Mouse (Mus musculus): Measurements from ENCODE around the gene Ppp1r16b. TPM values are rescaled to one million over a fixed set of nuclear protein-coding genes. Genes with fewer than 3 reads are reported as not detected.
"Not testable (repeated sequence)": the region's sequence is repeated elsewhere in the genome, so short reads cannot be mapped to it uniquely, and the experiment has no call there.

Ppp1r16b gene
- polyA plus RNA-seq, 1 experiment from 2014 or later = 30.6 TPM

DNA sequence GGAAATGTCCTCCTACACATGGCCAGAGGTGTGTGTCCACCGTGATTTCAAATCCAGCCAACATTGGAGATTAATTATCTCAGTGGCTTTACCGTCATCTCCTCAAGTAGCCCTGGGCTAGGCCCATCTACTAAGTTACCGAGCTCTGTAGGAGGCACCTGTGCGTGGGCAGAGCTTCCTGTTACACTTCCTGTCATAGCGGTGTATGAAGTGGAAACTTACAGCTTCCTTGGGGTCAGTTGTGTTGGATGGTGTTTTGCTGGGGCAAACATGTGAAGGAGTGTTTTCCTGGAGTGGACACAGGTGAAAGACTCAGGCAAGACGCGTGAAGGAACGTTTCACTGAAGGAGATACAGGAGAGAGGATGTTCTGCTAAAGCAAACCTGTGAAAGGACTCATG lies 70.1 kb downstream of the Ppp1r16b start:
- ATAC-seq (no peak), DNase-seq (ENCODE audit: low spot score) (no peak)
- 77% methylated on average over 8 of the region's 8 CpGs for WGBS

GRCm38 (mm10) chr2:158736247-158736646 lies 71.0 kb downstream of the Ppp1r16b start:
- DNase-seq (ENCODE audit: low spot score); H3K4me1 ChIP-seq (ENCODE audit: insufficient read depth, low read depth, low read length); H3K9ac ChIP-seq (replicated peaks; ENCODE audit: low read depth); H3K9me3 ChIP-seq (ENCODE audit: low read length); H3K27ac ChIP-seq (ENCODE audit: low read length); H3K4me3 ChIP-seq (ENCODE audit: low read depth, low read length); H3K27me3 ChIP-seq (replicated peaks; ENCODE audit: insufficient read depth, low read length); H3K4me2 ChIP-seq (replicated peaks; ENCODE audit: low read depth, low read length); H3K36me3 ChIP-seq (ENCODE audit: insufficient read depth, low read length); ATAC-seq: not testable (repeated sequence)
- 85% methylated on average over 4 of the region's 4 CpGs for WGBS

More for the DNA sequence above, 70.1 kb downstream of the Ppp1r16b start:
- no peak overlapping the region for H3K9ac ChIP-seq (replicated peaks; ENCODE audit: low read depth)
- no peak overlapping the region for H3K4me2 ChIP-seq (replicated peaks; ENCODE audit: low read depth, low read length)
- no peaks in the 10 kb centered on the region for H3K9me3 ChIP-seq (ENCODE audit: low read length)
- no peaks in the 10 kb centered on the region for H3K27me3 ChIP-seq (replicated peaks; ENCODE audit: insufficient read depth, low read length)
- no peak for TF ChIP-seq EP300 (IDR thresholded peaks at IDR 0.05)
- no peak for TF ChIP-seq CTCF (IDR thresholded peaks at IDR 0.05)
- H3K27ac ChIP-seq (ENCODE audit: low read length) = no peak overlapping the region
- no peak overlapping the region for H3K4me3 ChIP-seq (ENCODE audit: low read depth, low read length)
- H3K36me3 ChIP-seq (ENCODE audit: insufficient read depth, low read length) = no peaks in the 10 kb centered on the region
- H3K4me1 ChIP-seq (ENCODE audit: insufficient read depth, low read depth, low read length) = peaks cover 6% of the 10 kb centered on the region; the same call in 1 of the 2 replicates

DNA sequence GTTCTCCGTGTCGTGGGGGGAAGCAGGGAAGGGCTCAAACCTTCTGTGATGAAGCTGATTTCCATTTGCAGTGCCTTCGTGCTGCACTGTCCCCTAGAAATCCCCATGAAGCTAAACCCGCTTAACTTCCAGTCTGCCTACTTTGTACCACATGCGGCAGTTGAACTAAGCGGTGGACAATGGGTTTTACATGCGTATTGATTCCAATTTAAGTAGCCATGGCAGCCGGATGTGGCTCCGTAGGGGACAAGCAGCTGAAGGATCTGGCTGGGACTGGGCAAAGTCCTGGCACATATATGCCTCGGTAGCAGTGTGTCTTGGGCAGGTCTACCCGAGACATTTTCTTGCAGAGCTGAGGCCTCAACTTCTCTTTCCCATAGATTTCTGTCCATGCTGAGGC lies 73.4 kb downstream of the Ppp1r16b start:
- TF ChIP-seq EP300 (IDR thresholded peaks at IDR 0.05) (no peak), CTCF (IDR thresholded peaks at IDR 0.05) (no peak)
- Histone ChIP-seq H3K4me2 (replicated peaks; ENCODE audit: low read depth, low read length) (no peak overlapping the region), H3K27ac (ENCODE audit: low read length) (no peak overlapping the region), H3K4me1 (ENCODE audit: insufficient read depth, low read depth, low read length) (peaks cover 2% of the 10 kb centered on the region; the same call in 1 of the 2 replicates), H3K9me3 (ENCODE audit: low read length) (no peaks in the 10 kb centered on the region), H3K9ac (replicated peaks; ENCODE audit: low read depth) (no peak overlapping the region), H3K4me3 (ENCODE audit: low read depth, low read length) (no peak overlapping the region), H3K36me3 (ENCODE audit: insufficient read depth, low read length) (no peaks in the 10 kb centered on the region), H3K27me3 (replicated peaks; ENCODE audit: insufficient read depth, low read length) (no peaks in the 10 kb centered on the region)
- ATAC-seq (no peak), DNase-seq (ENCODE audit: low spot score) (no peak)
- WGBS = 87% methylated on average over 11 of the region's 11 CpGs

- DNase-seq (ENCODE audit: low spot score) (no peak), ATAC-seq (no peak)
- no peak overlapping the region for H3K9ac ChIP-seq (replicated peaks; ENCODE audit: low read depth)
- H3K27ac ChIP-seq (ENCODE audit: low read length) = no peak overlapping the region
- no peaks in the 10 kb centered on the region for H3K9me3 ChIP-seq (ENCODE audit: low read length)
- no peaks in the 10 kb centered on the region for H3K4me1 ChIP-seq (ENCODE audit: insufficient read depth, low read depth, low read length)
- no peak overlapping the region for H3K4me2 ChIP-seq (replicated peaks; ENCODE audit: low read depth, low read length)
- no peaks in the 10 kb centered on the region for H3K27me3 ChIP-seq (replicated peaks; ENCODE audit: insufficient read depth, low read length)
- no peaks in the 10 kb centered on the region for H3K36me3 ChIP-seq (ENCODE audit: insufficient read depth, low read length)
- no peak overlapping the region for H3K4me3 ChIP-seq (ENCODE audit: low read depth, low read length)
- WGBS = 74% methylated on average over 3 of the region's 3 CpGs
- TF ChIP-seq CTCF (IDR thresholded peaks at IDR 0.05) (0 out of 2 replicates have a peak, but pooled peaks have one; percentile 7), EP300 (IDR thresholded peaks at IDR 0.05) (no peak)
Measured at GRCm38 (mm10) chr2:158739113-158739512, 73.9 kb downstream of the Ppp1r16b start.

GRCm38 (mm10) chr2:158741011-158741501 lies 75.9 kb downstream of the Ppp1r16b start:
- DNase-seq (ENCODE audit: low spot score) = no peak
- Histone ChIP-seq H3K9me3 (ENCODE audit: low read length) (no peaks in the 10 kb centered on the region), H3K4me3 (ENCODE audit: low read depth, low read length) (no peak overlapping the region), H3K36me3 (ENCODE audit: insufficient read depth, low read length) (no peaks in the 10 kb centered on the region), H3K4me2 (replicated peaks; ENCODE audit: low read depth, low read length) (no peak overlapping the region), H3K27me3 (replicated peaks; ENCODE audit: insufficient read depth, low read length) (no peaks in the 10 kb centered on the region), H3K27ac (ENCODE audit: low read length) (no peak overlapping the region), H3K4me1 (ENCODE audit: insufficient read depth, low read depth, low read length) (no peaks in the 10 kb centered on the region), H3K9ac (replicated peaks; ENCODE audit: low read depth) (no peak overlapping the region)
- no peak for TF ChIP-seq EP300 (IDR thresholded peaks at IDR 0.05)
- no peak for TF ChIP-seq CTCF (IDR thresholded peaks at IDR 0.05)
- 62% methylated on average over 9 of the region's 9 CpGs for WGBS
- no peak for ATAC-seq

DNA sequence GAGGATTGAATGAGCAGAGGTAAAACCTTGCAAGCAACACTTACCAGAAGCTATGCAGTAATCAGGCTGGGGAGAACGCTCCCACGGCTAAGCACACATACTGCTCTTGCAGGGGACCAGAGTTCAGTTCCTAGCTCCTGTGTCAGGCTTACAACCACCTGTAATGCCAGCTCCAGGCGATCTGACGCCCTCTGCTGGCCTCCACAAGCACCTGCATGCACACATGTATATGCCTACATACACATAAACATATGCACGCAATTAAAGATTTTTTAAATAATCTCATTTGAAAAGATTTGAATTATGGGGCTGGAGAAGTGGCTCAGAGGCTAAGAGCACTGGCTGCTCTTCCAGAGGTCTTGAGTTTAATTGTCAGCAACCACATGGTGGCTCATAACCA lies 77.2 kb downstream of the Ppp1r16b start:
- no peak overlapping the region for H3K27ac ChIP-seq (ENCODE audit: low read length)
- H3K9ac ChIP-seq (replicated peaks; ENCODE audit: low read depth) = no peak overlapping the region
- WGBS = 78% methylated on average over 5 of the region's 5 CpGs
- no peaks in the 10 kb centered on the region for H3K36me3 ChIP-seq (ENCODE audit: insufficient read depth, low read length)
- TF ChIP-seq EP300 (IDR thresholded peaks at IDR 0.05) (no peak), CTCF (IDR thresholded peaks at IDR 0.05) (peak; percentile 18; the same call in 1 of the 2 replicates)
- DNase-seq (ENCODE audit: low spot score) = no peak
- H3K4me2 ChIP-seq (replicated peaks; ENCODE audit: low read depth, low read length) = no peak overlapping the region
- H3K9me3 ChIP-seq (ENCODE audit: low read length) = no peaks in the 10 kb centered on the region
- no peak for ATAC-seq
- no peaks in the 10 kb centered on the region for H3K4me1 ChIP-seq (ENCODE audit: insufficient read depth, low read depth, low read length)
- no peaks in the 10 kb centered on the region for H3K27me3 ChIP-seq (replicated peaks; ENCODE audit: insufficient read depth, low read length)
- no peak overlapping the region for H3K4me3 ChIP-seq (ENCODE audit: low read depth, low read length)
